Mouse (Mus musculus): Measurements from ENCODE around the gene Psmd12.
"Not testable (repeated sequence)": the region's sequence is repeated elsewhere in the genome, so short reads cannot be mapped to it uniquely, and the experiment has no call there.

DNA sequence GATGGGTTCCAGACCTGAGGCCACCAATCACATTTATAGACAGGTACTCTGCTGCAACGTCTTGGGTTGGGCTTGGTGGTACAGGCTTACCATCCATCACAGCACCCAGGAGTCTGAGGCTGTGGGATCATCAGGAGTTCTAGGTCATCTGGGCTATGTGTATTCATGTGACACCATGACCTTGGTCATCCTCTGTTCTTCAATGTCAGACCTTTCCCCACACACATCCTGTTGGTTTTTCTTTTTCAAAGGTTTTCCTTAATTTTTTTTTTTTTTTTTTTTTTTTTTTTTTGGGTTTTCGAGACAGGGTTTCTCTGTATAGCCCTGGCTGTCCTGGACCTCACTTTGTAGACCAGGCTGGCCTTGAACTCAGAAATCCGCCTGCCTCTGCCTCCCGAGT, 25.1 kb downstream of the Psmd12 start:
- TF ChIP-seq ELF1 (IDR thresholded peaks at IDR 0.05; ENCODE audit: low read depth, low read length); UBTF (IDR thresholded peaks at IDR 0.05; ENCODE audit: borderline replicate concordance, insufficient read depth, low read depth, low read length); CTCF (IDR thresholded peaks at IDR 0.05 in 2 of 3, conservative IDR thresholded peaks at IDR 0.05 in 1 of 3; ENCODE audit: control insufficient read depth in 1 of 3, insufficient read depth in 1 of 3, low read depth in 2 of 3, low read length in 3 of 3, poor library complexity in 1 of 3, severe bottlenecking in 1 of 3); MYB (IDR thresholded peaks at IDR 0.05; ENCODE audit: low read depth, low read length); POLR2A (IDR thresholded peaks at IDR 0.05; ENCODE audit: control insufficient read depth in 1 of 2, insufficient read depth in 1 of 2, low read depth in 1 of 2, low read length in 2 of 2, poor library complexity in 1 of 2); ZMIZ1 (IDR thresholded peaks at IDR 0.05; ENCODE audit: low read depth, low read length); KAT2A (conservative IDR thresholded peaks at IDR 0.05; ENCODE audit: low read depth, low read length); TAL1 (IDR thresholded peaks at IDR 0.05; ENCODE audit: low read length); MAFK (IDR thresholded peaks at IDR 0.05; ENCODE audit: borderline replicate concordance, low read depth, low read length); MYC (IDR thresholded peaks at IDR 0.05; ENCODE audit: low read depth, low read length); ZC3H11A (IDR thresholded peaks at IDR 0.05; ENCODE audit: low read depth, low read length); HCFC1 (IDR thresholded peaks at IDR 0.05; ENCODE audit: low read depth, low read length): not testable (repeated sequence)
